Mouse (Mus musculus): ENCODE data around the gene Tmem139.

- TF ChIP-seq CTCF (conservative IDR thresholded peaks at IDR 0.05; ENCODE audit: low read length), result peak; percentile 49
- no peak for TF ChIP-seq NANOG (IDR thresholded peaks at IDR 0.05; ENCODE audit: borderline replicate concordance, low read length)
- no peak for TF ChIP-seq POU5F1 (IDR thresholded peaks at IDR 0.05; ENCODE audit: borderline replicate concordance, low read length)
Observed at GRCm38 (mm10) chr6:42257303-42257863, 4.4 kb upstream of the Tmem139 start.

All from E14TG2a.4 (cell line).